Mouse (Mus musculus) kidney, postnatal 14 days (tissue): ENCODE data around the gene 1700084M14Rik.
"Not testable (repeated sequence)": the region's sequence is repeated elsewhere in the genome, so short reads cannot be mapped to it uniquely, and the experiment has no call there.

ENCODE experiments used
- DNase-seq: peaks from one replicate; pipeline ENCODE4 v3.0.0; 2022; ENCODE audit warnings: mixed read lengths

The 1700084M14Rik gene

DNA sequence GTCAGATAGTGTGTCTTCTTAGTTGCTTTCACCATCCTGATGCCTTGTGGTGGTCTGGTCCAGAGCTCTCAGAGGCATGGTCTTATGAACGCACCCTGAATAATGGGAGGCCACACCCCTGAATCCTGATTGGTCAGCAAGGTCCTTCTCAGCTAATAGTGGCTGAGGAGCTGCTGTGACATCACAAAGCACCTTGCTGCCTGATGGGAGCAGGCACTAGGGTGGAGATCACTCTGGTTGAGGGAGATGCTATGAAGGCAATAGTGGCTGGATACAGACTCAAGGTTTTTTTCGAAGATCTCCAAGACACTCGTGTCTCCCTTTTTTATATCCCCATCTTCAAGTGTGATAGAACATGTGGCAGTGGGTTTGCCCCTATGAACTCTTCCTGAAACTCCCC lies at the start of gene 1700084M14Rik:
Gene 1700084M14Rik, minus strand, starts transcription at position 101 of the 400 bp plus-strand sequence.
- DNase-seq, result not testable (repeated sequence)
